28 mouse cellular contexts compared by ENCODE assay signal in the genomic region with DNA sequence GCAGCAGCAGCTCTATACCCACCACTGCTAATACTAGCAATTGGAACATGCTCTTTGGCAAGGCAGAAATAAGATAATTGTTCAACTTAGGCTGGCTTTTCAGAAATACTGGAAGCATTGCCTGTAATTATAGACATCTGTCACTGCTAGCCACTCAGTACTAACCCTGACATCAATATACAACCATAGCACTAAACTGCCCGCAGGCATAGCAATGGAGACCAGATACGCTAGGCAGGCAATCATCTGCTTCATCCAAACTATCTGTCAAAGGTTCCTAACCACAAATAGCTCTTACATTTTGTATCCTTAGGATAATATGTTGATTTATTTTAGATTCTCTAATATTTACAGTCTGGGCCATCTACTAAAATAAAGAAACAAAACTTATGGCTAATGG.
DNase-seq lines count a peak whose midpoint lies in the region; ATAC-seq and TF ChIP-seq lines count a peak whose summit lies in the region.
"Had no signal": no experiment of that assay in that cellular context is flagged by ENCODE, and none has a peak within 500 bp of the region (broad histone marks: within the 10 kb centered on the region; RNA-seq: fewer than 3 reads in every experiment).

No protein-coding gene starts in this region.

- H3K27me3 ChIP-seq in forebrain, postnatal 0 days (ENCODE audit: insufficient read depth, low read length) = no peaks in the 10 kb centered on the region
- no peaks in the 10 kb centered on the region for H3K27me3 ChIP-seq in forebrain, embryonic 13.5 days
- H3K27me3 ChIP-seq in neural tube, embryonic 13.5 days = no peaks in the 10 kb centered on the region
- H3K27me3 ChIP-seq in embryonic facial prominence, embryonic 11.5 days (ENCODE audit: control insufficient read depth, insufficient read depth, low read length) = no peaks in the 10 kb centered on the region
- H3K27me3 ChIP-seq: CH12.LX; embryonic facial prominence, embryonic 12.5 days; embryonic facial prominence, embryonic 15.5 days; forebrain, embryonic 12.5 days; forebrain, embryonic 15.5 days; Patski had no signal

- no peak for TF ChIP-seq POLR2A in brain, embryonic 14.5 days (IDR thresholded peaks at IDR 0.05; ENCODE audit: borderline replicate concordance, extremely low read depth, insufficient read depth, insufficient read length, poor library complexity, severe bottlenecking)

- ATAC-seq in forebrain, postnatal 0 days = peak; percentile 16; the same call in 1 of the 2 replicates
- no peak for ATAC-seq in forebrain, embryonic 13.5 days
- 0 out of 2 replicates have a peak, but pooled peaks have one; percentile 27 for ATAC-seq in neural tube, embryonic 13.5 days (ENCODE audit: low read depth)
- ATAC-seq in embryonic facial prominence, embryonic 11.5 days (replicated peaks; ENCODE audit: insufficient number of reproducible peaks, low FRiP score, low TSS enrichment, low read depth) = no peak
- ATAC-seq: activated CD4-positive, CD25-positive, alpha-beta regulatory T cell, adult 4 months; CD4-positive, CD25-positive, alpha-beta regulatory T cell, adult 4 months; forebrain, embryonic 15.5 days; Patski had no signal

- no peak for DNase-seq in forebrain, postnatal 0 days
- no peak for DNase-seq in neural tube, embryonic 10.5 days (ENCODE audit: extremely low spot score, low spot score)
- peak; percentile 18 for DNase-seq in brain, embryonic 14.5 days (ENCODE audit: low read depth)
- peak; percentile 57 for DNase-seq in embryonic facial prominence, embryonic 11.5 days (ENCODE audit: low spot score)
- no peak for DNase-seq in right cerebral cortex, postnatal 25 days
- no peak for DNase-seq in frontal cortex, postnatal 25 days (ENCODE audit: low spot score in 2 of 2)
- DNase-seq: adrenal gland, adult 8-10 months; adrenal gland, postnatal 14 days; adrenal gland, postnatal 36 days; B cell, adult 2 months; cerebellum, adult 11 months; cerebellum, adult 18-20 months; cerebellum, adult 8-10 months; cerebellum, adult 9-11 months; cerebellum, postnatal 14 days had no signal

- H3K9ac ChIP-seq in forebrain, postnatal 0 days = no peak overlapping the region
- H3K9ac ChIP-seq in forebrain, embryonic 13.5 days = no peak overlapping the region
- H3K9ac ChIP-seq in neural tube, embryonic 13.5 days = no peak overlapping the region
- H3K9ac ChIP-seq in embryonic facial prominence, embryonic 11.5 days (replicated peaks; ENCODE audit: low read length) = no peak overlapping the region
- H3K9ac ChIP-seq: embryonic facial prominence, embryonic 12.5 days; embryonic facial prominence, embryonic 15.5 days; forebrain, embryonic 12.5 days; forebrain, embryonic 15.5 days had no signal

- 84% methylated on average over 2 of the region's 2 CpGs for WGBS in forebrain, postnatal 0 days
- 75% methylated on average over 2 of the region's 2 CpGs for WGBS in forebrain, embryonic 13.5 days
- 45% methylated on average over 2 of the region's 2 CpGs for WGBS in neural tube, embryonic 13.5 days
- WGBS in embryonic facial prominence, embryonic 11.5 days = 56% methylated on average over 2 of the region's 2 CpGs

- no peaks in the 10 kb centered on the region for H3K4me1 ChIP-seq in forebrain, postnatal 0 days (ENCODE audit: insufficient read depth)
- H3K4me1 ChIP-seq in forebrain, embryonic 13.5 days = no peaks in the 10 kb centered on the region
- H3K4me1 ChIP-seq in neural tube, embryonic 13.5 days (replicated peaks) = peaks cover 18% of the 10 kb centered on the region
- no peaks in the 10 kb centered on the region for H3K4me1 ChIP-seq in embryonic facial prominence, embryonic 11.5 days (ENCODE audit: control insufficient read depth, insufficient read depth, low read length)
- H3K4me1 ChIP-seq: embryonic facial prominence, embryonic 12.5 days; embryonic facial prominence, embryonic 15.5 days; forebrain, embryonic 10.5 days; forebrain, embryonic 12.5 days; forebrain, embryonic 15.5 days had no signal

- H3K4me3 ChIP-seq in forebrain, postnatal 0 days (ENCODE audit: low read depth, low read length) = no peak overlapping the region
- no peak overlapping the region for H3K4me3 ChIP-seq in forebrain, embryonic 13.5 days
- no peak overlapping the region for H3K4me3 ChIP-seq in neural tube, embryonic 13.5 days
- H3K4me3 ChIP-seq in embryonic facial prominence, embryonic 11.5 days (ENCODE audit: low read depth, low read length) = no peak overlapping the region
- H3K4me3 ChIP-seq: embryonic facial prominence, embryonic 12.5 days; embryonic facial prominence, embryonic 15.5 days; erythroblast, embryonic 14.5 days; forebrain, embryonic 10.5 days; forebrain, embryonic 12.5 days; forebrain, embryonic 15.5 days had no signal

- no peak for TF ChIP-seq CTCF in forebrain, postnatal 0 days (IDR thresholded peaks at IDR 0.05; ENCODE audit: low read depth)
- no peak for TF ChIP-seq CTCF in brain, embryonic 14.5 days (IDR thresholded peaks at IDR 0.05; ENCODE audit: borderline replicate concordance, extremely low read depth, insufficient read depth, insufficient read length)

- no peak overlapping the region for H3K27ac ChIP-seq in forebrain, postnatal 0 days (ENCODE audit: low read depth, low read length)
- no peak overlapping the region for H3K27ac ChIP-seq in forebrain, embryonic 13.5 days
- H3K27ac ChIP-seq in neural tube, embryonic 13.5 days (replicated peaks) = peak overlapping the region; percentile 20; the same call in 1 of the 2 replicates
- H3K27ac ChIP-seq in embryonic facial prominence, embryonic 11.5 days (replicated peaks; ENCODE audit: low read depth, low read length) = no peak overlapping the region
- H3K27ac ChIP-seq: embryonic facial prominence, embryonic 12.5 days; embryonic facial prominence, embryonic 15.5 days; forebrain, embryonic 10.5 days; forebrain, embryonic 12.5 days; forebrain, embryonic 15.5 days had no signal

- H3K4me2 ChIP-seq in forebrain, postnatal 0 days (ENCODE audit: low read depth) = no peak overlapping the region
- no peak overlapping the region for H3K4me2 ChIP-seq in forebrain, embryonic 13.5 days
- no peak overlapping the region for H3K4me2 ChIP-seq in neural tube, embryonic 13.5 days
- H3K4me2 ChIP-seq in embryonic facial prominence, embryonic 11.5 days (ENCODE audit: low read depth, low read length) = no peak overlapping the region
- H3K4me2 ChIP-seq: embryonic facial prominence, embryonic 12.5 days; embryonic facial prominence, embryonic 15.5 days; forebrain, embryonic 12.5 days; forebrain, embryonic 15.5 days had no signal

- H3K36me3 ChIP-seq in forebrain, postnatal 0 days (ENCODE audit: insufficient read depth) = no peaks in the 10 kb centered on the region
- H3K36me3 ChIP-seq in forebrain, embryonic 13.5 days (ENCODE audit: poor library complexity, severe bottlenecking) = no peaks in the 10 kb centered on the region
- H3K36me3 ChIP-seq in neural tube, embryonic 13.5 days = no peaks in the 10 kb centered on the region
- H3K36me3 ChIP-seq in embryonic facial prominence, embryonic 11.5 days (replicated peaks; ENCODE audit: control insufficient read depth, insufficient read depth, low read depth, low read length) = no peaks in the 10 kb centered on the region
- H3K36me3 ChIP-seq: embryonic facial prominence, embryonic 12.5 days; embryonic facial prominence, embryonic 15.5 days; forebrain, embryonic 10.5 days; forebrain, embryonic 12.5 days; forebrain, embryonic 15.5 days; G1E had no signal

- no peaks in the 10 kb centered on the region for H3K9me3 ChIP-seq in forebrain, postnatal 0 days (ENCODE audit: low read length)
- H3K9me3 ChIP-seq in forebrain, embryonic 13.5 days (replicated peaks) = no peaks in the 10 kb centered on the region
- H3K9me3 ChIP-seq in neural tube, embryonic 13.5 days = no peaks in the 10 kb centered on the region
- no peaks in the 10 kb centered on the region for H3K9me3 ChIP-seq in embryonic facial prominence, embryonic 11.5 days (replicated peaks; ENCODE audit: control insufficient read depth, low read length)
- H3K9me3 ChIP-seq: embryonic facial prominence, embryonic 12.5 days; embryonic facial prominence, embryonic 15.5 days; forebrain, embryonic 10.5 days; forebrain, embryonic 12.5 days; forebrain, embryonic 15.5 days; G1E had no signal

Comparison
In these comparisons a context has a peak if more than half of its experiments do, and no peak if none do; other contexts are left out.
1. ATAC-seq: peak in forebrain, postnatal 0 days (single experiment) and neural tube, embryonic 13.5 days (single experiment); none in forebrain, embryonic 13.5 days (single experiment) and embryonic facial prominence, embryonic 11.5 days (single experiment).
2. DNase-seq: peak in brain, embryonic 14.5 days (single experiment) and embryonic facial prominence, embryonic 11.5 days (single experiment); none in forebrain, postnatal 0 days (single experiment), neural tube, embryonic 10.5 days (single experiment), right cerebral cortex, postnatal 25 days (single experiment) and frontal cortex, postnatal 25 days (0 of 2).